Mouse (Mus musculus) cortical plate, adult 2 months (tissue): ENCODE data around the gene Utp14b.

Experiments used
- CTCF ChIP-seq: fragments of 200-500 bp; IDR thresholded peaks from 2 replicates; pipeline ENCODE4 v1.5.1; 2011; ENCODE audit warnings: mild to moderate bottlenecking, control low read depth, low read length; ENCODE audit not compliant: insufficient read depth; ENCODE audit errors: extremely low read depth
- POLR2A ChIP-seq: fragments of 200-500 bp; IDR thresholded peaks from 2 replicates; pipeline ENCODE4 v1.6.1; 2011; ENCODE audit warnings: mild to moderate bottlenecking, low read length, control low read depth; ENCODE audit not compliant: insufficient read depth; ENCODE audit errors: extremely low read depth

- TF ChIP-seq POLR2A (no peak), CTCF (no peak)
Observed at GRCm38 (mm10) chr1:78641791-78642190, 16.0 kb upstream of the Utp14b start.
